Mouse (Mus musculus) cerebellum, adult 2 months (tissue): Measurements from ENCODE around the gene Phf20.

ENCODE experiments used
- CTCF ChIP-seq: fragments of 200-500 bp; IDR thresholded peaks from 2 replicates; pipeline ENCODE4 v1.5.1; 2011; ENCODE audit warnings: low read depth, mild to moderate bottlenecking, control low read depth, low read length, moderate library complexity, borderline replicate concordance; ENCODE audit not compliant: insufficient read depth
- POLR2A ChIP-seq: fragments of 200-500 bp; IDR thresholded peaks from 2 replicates; pipeline ENCODE4 v1.6.1; 2011; ENCODE audit warnings: low read length, control low read depth, borderline replicate concordance; ENCODE audit not compliant: insufficient read depth

DNA sequence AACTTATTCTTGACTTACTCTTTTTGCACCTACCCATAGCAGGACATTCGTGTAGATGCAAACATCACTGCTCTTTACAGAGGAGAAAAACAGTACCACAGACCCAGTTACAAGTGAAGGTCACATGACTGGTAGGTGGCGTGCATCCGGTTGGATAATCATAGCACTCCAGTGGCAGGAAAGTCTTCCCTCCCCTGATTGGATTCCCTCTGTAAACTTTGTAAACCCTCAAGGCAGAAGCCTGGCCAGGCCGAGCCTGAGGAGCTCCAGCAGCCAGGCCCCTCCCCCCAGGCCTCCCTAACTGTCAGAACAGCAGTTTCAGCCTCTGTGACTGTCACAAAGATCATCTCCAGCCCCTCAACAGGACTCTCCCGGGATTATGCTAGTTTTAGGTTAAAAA lies 128.4 kb downstream of the Phf20 start:
- no peak for TF ChIP-seq CTCF
- TF ChIP-seq POLR2A = no peak
